Mouse (Mus musculus) liver, adult 2 months (tissue): ENCODE measurements at regions not wholly inside any gene's neighbourhood (a gene's known extent, or its start where the extent isn't known, plus 50 kb on each side); places are given as distances from the start of the nearest gene placed in this dataset.

Source experiments
- CTCF ChIP-seq: fragments of 200-500 bp; IDR thresholded peaks from 2 replicates; pipeline ENCODE4 v1.5.1; 2011; ENCODE audit warnings: low read depth, low read length, control low read depth
- POLR2A ChIP-seq: fragments of 200-500 bp; IDR thresholded peaks from 2 replicates; pipeline ENCODE4 v1.6.1; 2011; ENCODE audit warnings: low read length, control low read depth; ENCODE audit not compliant: insufficient read depth; ENCODE audit errors: extremely low read depth

DNA sequence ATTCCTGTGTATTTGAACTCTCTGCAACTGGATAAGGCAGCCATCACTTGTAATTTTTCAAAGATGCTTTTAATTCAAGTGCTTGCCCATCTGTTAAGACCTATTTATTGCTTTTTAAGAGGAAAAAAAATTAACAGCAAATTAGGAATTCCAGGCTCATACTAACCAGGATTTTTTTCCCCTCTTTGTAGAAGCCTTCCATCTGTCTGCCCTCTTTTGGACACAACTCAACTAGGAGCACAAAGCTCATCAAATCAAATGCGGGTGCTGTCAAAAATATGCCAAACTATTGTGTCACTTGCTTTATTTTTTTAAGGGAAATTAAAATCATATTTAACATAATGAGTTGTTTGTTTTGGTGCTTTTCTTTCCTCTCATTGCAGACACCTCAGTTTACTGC lies 55.6 kb upstream of the Gm6657 start:
- no peak for TF ChIP-seq POLR2A
- no peak for TF ChIP-seq CTCF
